Mouse (Mus musculus): ENCODE results near the gene Kif26b. TPM values are rescaled to one million over a fixed set of nuclear protein-coding genes. Genes with fewer than 3 reads are reported as not detected.

Kif26b gene
- polyA plus RNA-seq, 1 experiment from 2014 or later: 7.6 TPM

- no peaks in the 10 kb centered on the region for H3K36me3 ChIP-seq (ENCODE audit: control insufficient read depth, insufficient read depth, low read length)
- no peaks in the 10 kb centered on the region for H3K4me1 ChIP-seq (ENCODE audit: control insufficient read depth, insufficient read depth, low read length)
- H3K27ac ChIP-seq (ENCODE audit: low read length): no peak overlapping the region
- peaks cover 4% of the 10 kb centered on the region; the same call in 1 of the 2 replicates for H3K9me3 ChIP-seq (ENCODE audit: control insufficient read depth, low read depth, low read length)
- no peak overlapping the region for H3K9ac ChIP-seq (replicated peaks; ENCODE audit: low read depth, low read length)
- H3K4me3 ChIP-seq (ENCODE audit: low read depth, low read length): no peak overlapping the region
- no peak for ATAC-seq (ENCODE audit: insufficient number of reproducible peaks, insufficient read depth, low FRiP score, low read depth)
- no peak overlapping the region for H3K4me2 ChIP-seq (replicated peaks; ENCODE audit: low read depth, low read length)
- H3K27me3 ChIP-seq (ENCODE audit: control insufficient read depth, insufficient read depth, low read length): no peaks in the 10 kb centered on the region
- 93% methylated on average over 1 of the region's 1 CpGs for WGBS
Observed at GRCm38 (mm10) chr1:178748617-178749016, 219.7 kb downstream of the Kif26b start.

GRCm38 (mm10) chr1:178749786-178750185, 220.9 kb downstream of the Kif26b start:
- Histone ChIP-seq H3K27me3 (ENCODE audit: control insufficient read depth, insufficient read depth, low read length) (no peaks in the 10 kb centered on the region), H3K4me1 (ENCODE audit: control insufficient read depth, insufficient read depth, low read length) (no peaks in the 10 kb centered on the region), H3K9ac (replicated peaks; ENCODE audit: low read depth, low read length) (no peak overlapping the region), H3K36me3 (ENCODE audit: control insufficient read depth, insufficient read depth, low read length) (no peaks in the 10 kb centered on the region), H3K4me2 (replicated peaks; ENCODE audit: low read depth, low read length) (no peak overlapping the region), H3K4me3 (ENCODE audit: low read depth, low read length) (no peak overlapping the region), H3K27ac (ENCODE audit: low read length) (no peak overlapping the region), H3K9me3 (ENCODE audit: control insufficient read depth, low read depth, low read length) (peaks cover 4% of the 10 kb centered on the region; the same call in 1 of the 2 replicates)
- WGBS: 90% methylated on average over 9 of the region's 9 CpGs
- ATAC-seq (ENCODE audit: insufficient number of reproducible peaks, insufficient read depth, low FRiP score, low read depth): no peak

GRCm38 (mm10) chr1:178758441-178758840, 229.5 kb downstream of the Kif26b start:
- WGBS: 44% methylated on average over 3 of the region's 3 CpGs

GRCm38 (mm10) chr1:178762125-178762741, 233.3 kb downstream of the Kif26b start:
- Histone ChIP-seq H3K9ac (replicated peaks; ENCODE audit: low read depth, low read length) (no peak overlapping the region), H3K27ac (ENCODE audit: low read length) (no peak overlapping the region), H3K4me3 (ENCODE audit: low read depth, low read length) (no peak overlapping the region), H3K4me1 (ENCODE audit: control insufficient read depth, insufficient read depth, low read length) (peaks cover 5% of the 10 kb centered on the region; the same call in 1 of the 2 replicates), H3K27me3 (ENCODE audit: control insufficient read depth, insufficient read depth, low read length) (no peaks in the 10 kb centered on the region), H3K4me2 (replicated peaks; ENCODE audit: low read depth, low read length) (no peak overlapping the region), H3K36me3 (ENCODE audit: control insufficient read depth, insufficient read depth, low read length) (no peaks in the 10 kb centered on the region), H3K9me3 (ENCODE audit: control insufficient read depth, low read depth, low read length) (no peaks in the 10 kb centered on the region)
- no peak for ATAC-seq (ENCODE audit: insufficient number of reproducible peaks, insufficient read depth, low FRiP score, low read depth)
- 89% methylated on average over 3 of the region's 3 CpGs for WGBS

More at GRCm38 (mm10) chr1:178758441-178758840, 229.5 kb downstream of the Kif26b start:
- Histone ChIP-seq H3K36me3 (ENCODE audit: control insufficient read depth, insufficient read depth, low read length) (no peaks in the 10 kb centered on the region), H3K27me3 (ENCODE audit: control insufficient read depth, insufficient read depth, low read length) (no peaks in the 10 kb centered on the region), H3K4me1 (ENCODE audit: control insufficient read depth, insufficient read depth, low read length) (no peaks in the 10 kb centered on the region), H3K9me3 (ENCODE audit: control insufficient read depth, low read depth, low read length) (no peaks in the 10 kb centered on the region), H3K4me3 (ENCODE audit: low read depth, low read length) (no peak overlapping the region), H3K27ac (ENCODE audit: low read length) (no peak overlapping the region), H3K4me2 (replicated peaks; ENCODE audit: low read depth, low read length) (no peak overlapping the region), H3K9ac (replicated peaks; ENCODE audit: low read depth, low read length) (no peak overlapping the region)
- ATAC-seq (ENCODE audit: insufficient number of reproducible peaks, insufficient read depth, low FRiP score, low read depth): no peak

DNA sequence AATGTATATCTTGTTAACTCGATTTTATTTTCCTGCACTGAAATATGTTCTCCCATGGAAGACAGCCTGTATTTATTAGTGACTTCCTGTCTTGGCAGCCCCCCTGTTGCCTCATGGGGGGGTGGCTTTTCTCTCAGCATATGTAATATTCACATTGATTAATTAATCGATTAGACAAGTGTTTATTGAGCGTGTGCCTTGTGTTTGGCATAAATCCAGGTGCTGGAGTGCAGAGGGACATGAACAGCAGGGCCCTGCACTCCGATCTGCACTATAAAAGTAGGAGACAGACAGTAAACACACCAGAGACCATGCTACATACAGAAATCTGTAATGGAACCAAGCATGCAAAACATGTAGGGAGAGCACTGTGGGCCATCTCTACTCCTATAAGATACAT, 236.0 kb downstream of the Kif26b start:
- H3K4me3 ChIP-seq (ENCODE audit: low read depth, low read length): no peak overlapping the region
- H3K9me3 ChIP-seq (ENCODE audit: control insufficient read depth, low read depth, low read length): no peaks in the 10 kb centered on the region

DNA sequence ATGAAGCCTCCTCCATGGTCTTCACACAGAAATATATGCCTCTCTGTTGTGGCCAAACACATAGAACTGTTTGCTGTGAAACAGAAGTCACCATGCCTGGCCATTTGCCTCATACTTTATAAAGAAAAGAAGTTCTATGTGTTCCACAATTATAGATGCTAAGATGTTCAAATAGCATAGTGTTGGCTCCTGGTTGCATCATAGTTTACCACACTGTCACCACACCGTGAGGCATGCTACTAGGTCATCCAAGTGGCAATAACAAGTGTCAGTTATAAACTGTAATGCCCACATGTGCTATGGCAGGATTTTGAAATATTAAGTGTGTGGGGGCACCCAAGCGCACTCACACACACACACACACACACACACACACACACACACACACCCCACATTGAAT, 236.7 kb downstream of the Kif26b start:
- H3K4me3 ChIP-seq (ENCODE audit: low read depth, low read length): no peak overlapping the region
- H3K4me1 ChIP-seq (ENCODE audit: control insufficient read depth, insufficient read depth, low read length): peaks cover 5% of the 10 kb centered on the region; the same call in 1 of the 2 replicates
- no peaks in the 10 kb centered on the region for H3K27me3 ChIP-seq (ENCODE audit: control insufficient read depth, insufficient read depth, low read length)
- no peak overlapping the region for H3K27ac ChIP-seq (ENCODE audit: low read length)
- no peak for ATAC-seq (ENCODE audit: insufficient number of reproducible peaks, insufficient read depth, low FRiP score, low read depth)
- H3K36me3 ChIP-seq (ENCODE audit: control insufficient read depth, insufficient read depth, low read length): no peaks in the 10 kb centered on the region
- 81% methylated on average over 2 of the region's 2 CpGs for WGBS
- H3K9me3 ChIP-seq (ENCODE audit: control insufficient read depth, low read depth, low read length): no peaks in the 10 kb centered on the region
- no peak overlapping the region for H3K4me2 ChIP-seq (replicated peaks; ENCODE audit: low read depth, low read length)
- H3K9ac ChIP-seq (replicated peaks; ENCODE audit: low read depth, low read length): no peak overlapping the region

More for the DNA sequence above, 236.0 kb downstream of the Kif26b start:
- Histone ChIP-seq H3K4me2 (replicated peaks; ENCODE audit: low read depth, low read length) (no peak overlapping the region), H3K9ac (replicated peaks; ENCODE audit: low read depth, low read length) (no peak overlapping the region), H3K27ac (ENCODE audit: low read length) (no peak overlapping the region), H3K4me1 (ENCODE audit: control insufficient read depth, insufficient read depth, low read length) (peaks cover 5% of the 10 kb centered on the region; the same call in 1 of the 2 replicates), H3K36me3 (ENCODE audit: control insufficient read depth, insufficient read depth, low read length) (no peaks in the 10 kb centered on the region), H3K27me3 (ENCODE audit: control insufficient read depth, insufficient read depth, low read length) (no peaks in the 10 kb centered on the region)
- 50% methylated on average over 4 of the region's 4 CpGs for WGBS
- ATAC-seq (ENCODE audit: insufficient number of reproducible peaks, insufficient read depth, low FRiP score, low read depth): no peak

GRCm38 (mm10) chr1:178768976-178769375, 240.1 kb downstream of the Kif26b start:
- Histone ChIP-seq H3K9me3 (ENCODE audit: control insufficient read depth, low read depth, low read length) (no peaks in the 10 kb centered on the region), H3K27me3 (ENCODE audit: control insufficient read depth, insufficient read depth, low read length) (no peaks in the 10 kb centered on the region), H3K4me2 (replicated peaks; ENCODE audit: low read depth, low read length) (no peak overlapping the region), H3K27ac (ENCODE audit: low read length) (no peak overlapping the region), H3K36me3 (ENCODE audit: control insufficient read depth, insufficient read depth, low read length) (no peaks in the 10 kb centered on the region), H3K4me1 (ENCODE audit: control insufficient read depth, insufficient read depth, low read length) (peaks cover 5% of the 10 kb centered on the region; the same call in 1 of the 2 replicates), H3K9ac (replicated peaks; ENCODE audit: low read depth, low read length) (no peak overlapping the region), H3K4me3 (ENCODE audit: low read depth, low read length) (no peak overlapping the region)
- no peak for ATAC-seq (ENCODE audit: insufficient number of reproducible peaks, insufficient read depth, low FRiP score, low read depth)
- WGBS: 83% methylated on average over 4 of the region's 4 CpGs

DNA sequence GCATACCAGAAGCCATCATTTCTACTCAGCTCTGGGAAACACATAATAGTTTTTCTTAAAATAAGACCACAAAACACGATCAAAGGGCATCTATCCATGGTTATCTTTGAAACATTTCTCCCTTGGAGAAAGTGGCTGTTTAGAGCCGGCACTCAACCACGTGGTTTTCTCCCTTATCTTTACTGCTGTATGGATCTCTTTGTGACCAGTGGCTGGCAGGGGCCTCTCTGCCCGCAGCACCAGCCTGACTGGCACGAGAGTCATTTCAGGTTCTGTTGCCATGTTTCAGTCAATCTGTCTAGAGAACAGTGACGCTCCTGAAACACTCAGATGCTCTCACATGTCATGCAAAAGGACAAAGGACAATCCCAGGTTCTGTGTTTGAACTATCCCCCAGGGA, 241.1 kb downstream of the Kif26b start:
- H3K4me3 ChIP-seq (ENCODE audit: low read depth, low read length): no peak overlapping the region
- peaks cover 2% of the 10 kb centered on the region; the same call in 1 of the 2 replicates for H3K4me1 ChIP-seq (ENCODE audit: control insufficient read depth, insufficient read depth, low read length)
- no peak overlapping the region for H3K27ac ChIP-seq (ENCODE audit: low read length)
- no peak for ATAC-seq (ENCODE audit: insufficient number of reproducible peaks, insufficient read depth, low FRiP score, low read depth)
- H3K9me3 ChIP-seq (ENCODE audit: control insufficient read depth, low read depth, low read length): no peaks in the 10 kb centered on the region
- H3K4me2 ChIP-seq (replicated peaks; ENCODE audit: low read depth, low read length): no peak overlapping the region
- H3K27me3 ChIP-seq (ENCODE audit: control insufficient read depth, insufficient read depth, low read length): no peaks in the 10 kb centered on the region
- no peak overlapping the region for H3K9ac ChIP-seq (replicated peaks; ENCODE audit: low read depth, low read length)
- 67% methylated on average over 6 of the region's 6 CpGs for WGBS
- no peaks in the 10 kb centered on the region for H3K36me3 ChIP-seq (ENCODE audit: control insufficient read depth, insufficient read depth, low read length)

Measured in stomach, embryonic 14.5 days (tissue).